Mouse (Mus musculus) right cerebral cortex, postnatal 4 days (tissue): ENCODE measurements around the gene Rnd3.

Experiments
- DNase-seq: peaks from one replicate; pipeline ENCODE4 v3.0.0-alpha.2; 2022

Gene Rnd3

DNA sequence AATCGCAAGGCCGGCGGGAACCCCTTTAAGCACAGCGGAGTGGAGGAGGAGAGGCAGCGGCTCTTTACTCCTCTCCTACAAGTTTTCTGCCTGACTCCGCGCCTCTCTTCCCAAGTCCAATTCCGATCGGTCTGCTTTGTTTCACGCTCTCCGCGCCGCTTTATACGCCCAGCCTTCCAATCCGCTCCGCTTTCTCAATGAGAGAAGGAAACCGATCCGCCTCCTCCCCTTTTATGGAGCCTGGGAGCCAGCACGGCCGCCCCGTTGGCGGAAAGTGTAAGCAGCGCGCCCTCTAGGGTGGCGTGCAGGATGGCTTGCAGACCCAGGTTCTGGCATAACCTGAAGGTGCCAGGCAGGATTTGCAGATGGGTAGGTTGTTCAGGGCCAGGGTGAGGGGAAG is at the start of gene Rnd3:
Rnd3 (minus strand) TSS at position 137 of the 400 bp plus-strand sequence.
- peak; percentile 96 for DNase-seq

DNA sequence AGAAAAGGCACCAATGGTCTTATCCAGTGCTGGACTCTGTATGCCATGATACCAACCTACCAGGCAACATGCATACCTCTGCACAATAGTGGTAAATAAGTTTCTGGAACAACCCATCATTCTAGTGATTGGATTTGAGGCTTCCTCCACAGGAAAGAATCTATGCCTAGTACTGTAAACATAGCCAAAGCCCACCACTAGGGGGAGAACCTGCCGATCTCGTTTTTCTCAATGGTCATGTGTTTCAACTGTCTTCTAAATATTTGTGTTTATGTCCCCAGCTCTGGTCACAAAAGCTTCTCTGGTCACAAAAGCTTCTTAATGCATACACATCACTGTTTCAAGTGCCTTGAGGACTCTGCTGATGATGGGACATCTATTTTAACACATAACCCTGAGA is 43.4 kb upstream of the Rnd3 start:
- no peak for DNase-seq

DNA sequence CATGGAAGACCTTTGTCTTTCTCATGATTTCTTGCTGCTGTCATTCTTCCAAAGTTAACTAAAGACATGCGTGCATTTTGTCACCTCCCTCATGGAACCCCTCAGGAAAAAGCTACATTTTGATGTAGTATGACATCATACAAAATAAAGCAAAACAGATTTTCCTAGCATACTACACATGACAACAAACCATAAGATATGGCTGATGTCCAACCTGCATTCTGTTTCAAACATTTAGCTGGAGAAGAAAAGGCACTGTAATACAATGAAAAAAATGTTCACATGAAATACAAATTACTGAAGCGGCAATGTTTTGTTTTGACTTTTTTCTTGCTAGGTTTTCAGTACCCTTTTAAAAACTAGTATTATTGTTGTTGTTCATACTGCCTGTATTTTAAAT is 36.9 kb upstream of the Rnd3 start:
- DNase-seq: no peak

DNA sequence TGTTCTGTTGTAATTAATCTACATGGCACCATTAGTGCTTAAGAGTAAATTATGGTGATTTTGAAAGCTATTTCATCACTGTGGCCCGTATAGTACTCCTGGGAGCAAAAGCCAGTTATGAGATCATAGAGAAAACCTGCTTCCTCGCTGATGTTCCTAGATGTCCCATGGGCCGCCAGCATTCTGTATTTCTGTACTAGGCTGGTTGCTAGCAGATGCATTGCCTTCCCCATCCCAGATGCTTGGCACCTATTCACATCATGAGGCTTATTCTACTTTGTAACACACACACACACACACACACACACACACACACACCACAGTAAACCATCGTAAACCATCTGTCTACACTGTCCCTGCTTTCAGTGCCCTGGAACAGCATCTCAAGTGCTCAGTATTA is 34.1 kb upstream of the Rnd3 start:
- no peak for DNase-seq

DNA sequence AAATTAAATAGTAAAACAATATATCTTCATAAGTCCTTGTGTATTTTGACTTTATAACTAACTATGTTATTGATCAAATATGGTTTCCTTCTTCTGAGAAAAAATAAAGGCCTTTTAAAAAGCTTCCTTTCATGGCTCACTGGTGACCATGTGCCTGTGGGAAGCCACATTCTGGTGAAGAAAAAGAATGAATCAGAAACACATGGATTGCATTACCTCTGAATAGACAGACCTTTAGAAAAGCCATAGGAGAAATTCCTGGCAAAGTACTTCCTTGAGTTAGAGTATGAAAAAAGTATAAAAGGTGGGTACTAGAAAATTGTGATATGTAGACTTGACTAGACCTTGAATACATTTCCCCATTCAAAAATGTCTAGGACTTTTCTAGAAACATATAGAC is 32.5 kb upstream of the Rnd3 start:
- DNase-seq: no peak

DNA sequence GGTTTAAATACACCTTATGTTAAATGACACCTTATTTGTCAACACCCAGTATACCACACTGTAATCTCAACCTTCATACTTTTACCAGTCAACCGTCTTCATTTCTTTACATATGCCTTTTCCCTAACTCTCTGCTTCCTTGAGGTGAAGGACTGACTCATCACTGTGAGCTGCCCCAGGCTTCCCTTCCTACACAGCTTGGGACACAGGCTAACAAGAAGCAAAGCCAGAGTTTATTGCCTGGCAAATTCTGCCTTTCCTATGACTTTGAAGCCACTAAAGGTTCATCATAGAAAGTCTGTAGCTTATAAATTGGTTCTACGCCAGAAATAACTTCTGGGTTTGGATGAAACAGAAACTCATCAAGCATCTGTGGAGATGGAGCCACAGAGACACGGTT is 30.2 kb upstream of the Rnd3 start:
- no peak for DNase-seq

DNA sequence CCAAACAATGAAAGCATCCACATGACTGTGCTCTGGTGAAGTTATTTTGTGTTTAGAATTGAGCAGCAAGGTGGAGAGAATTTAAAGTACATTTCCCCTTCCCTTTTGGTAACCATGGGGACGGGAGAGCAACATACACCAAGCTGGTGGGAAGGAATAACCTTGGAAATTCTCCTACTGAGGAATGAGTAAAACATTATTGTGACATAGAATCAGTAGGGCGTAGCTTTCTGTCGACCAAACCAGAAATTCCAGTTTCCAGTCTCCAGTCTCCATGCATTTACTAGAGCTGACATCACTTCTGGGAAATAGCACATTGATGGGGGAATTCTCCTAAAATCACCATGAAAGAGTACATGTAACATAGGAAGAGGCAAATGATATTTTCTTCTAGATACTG is 28.7 kb upstream of the Rnd3 start:
- no peak for DNase-seq

DNA sequence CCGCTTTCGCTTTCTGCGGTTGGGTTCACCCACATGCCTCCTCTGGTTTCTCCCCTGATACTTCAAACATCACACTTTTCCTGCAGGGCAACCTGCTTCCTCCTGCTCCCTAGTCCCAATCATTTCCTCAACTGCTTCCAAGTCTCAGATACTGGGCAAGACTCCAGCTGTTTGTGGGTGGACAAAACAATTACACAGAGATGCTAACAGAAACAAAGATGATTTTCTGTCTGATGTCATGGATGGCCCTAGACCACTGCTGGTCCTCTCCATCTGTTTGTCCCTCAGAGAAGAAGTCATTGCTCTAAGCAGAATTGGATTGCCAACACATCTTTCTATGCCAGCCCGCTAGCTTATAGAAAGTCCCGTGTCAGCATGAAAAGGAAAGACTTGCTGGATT is 26.4 kb upstream of the Rnd3 start:
- DNase-seq: no peak

DNA sequence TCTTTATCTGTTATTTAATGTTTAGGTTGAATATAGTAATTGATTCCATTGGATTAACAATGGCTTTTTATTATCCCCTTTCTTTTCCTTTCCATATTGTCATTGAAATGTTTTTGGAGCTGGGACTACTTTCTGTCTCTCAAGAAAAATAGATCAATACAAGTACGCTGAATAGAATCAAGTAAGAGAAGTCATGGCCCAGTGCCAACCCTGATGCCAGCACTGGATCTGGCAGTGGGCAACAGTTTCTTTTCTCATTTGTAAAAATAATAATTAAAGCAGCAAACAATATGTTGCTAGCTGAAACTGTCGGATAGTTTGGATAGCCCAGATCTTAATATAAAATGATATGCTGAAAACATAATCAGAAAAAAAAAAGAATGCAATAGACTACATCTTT is 12.2 kb upstream of the Rnd3 start:
- no peak for DNase-seq

DNA sequence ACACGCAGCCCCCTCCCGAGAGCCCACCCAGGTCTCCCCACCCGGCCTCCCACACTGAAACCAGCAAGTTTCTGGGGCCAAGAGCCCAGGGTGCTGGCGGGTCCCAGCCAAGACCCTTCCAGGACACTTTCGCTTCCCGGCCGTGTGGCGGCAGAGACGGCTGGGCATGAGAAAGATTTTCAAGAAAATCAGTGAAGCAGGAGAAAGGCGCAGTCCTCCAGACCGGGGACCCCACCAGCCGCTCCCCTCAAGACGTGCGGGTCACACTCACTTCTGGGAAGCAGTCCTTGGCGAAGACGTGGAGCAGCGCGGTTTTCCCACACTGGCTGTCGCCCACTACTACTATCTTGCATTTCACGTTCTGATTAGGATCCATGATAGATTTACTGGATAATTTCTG is 457 bp downstream of the Rnd3 start:
- DNase-seq: peak; percentile 50

DNA sequence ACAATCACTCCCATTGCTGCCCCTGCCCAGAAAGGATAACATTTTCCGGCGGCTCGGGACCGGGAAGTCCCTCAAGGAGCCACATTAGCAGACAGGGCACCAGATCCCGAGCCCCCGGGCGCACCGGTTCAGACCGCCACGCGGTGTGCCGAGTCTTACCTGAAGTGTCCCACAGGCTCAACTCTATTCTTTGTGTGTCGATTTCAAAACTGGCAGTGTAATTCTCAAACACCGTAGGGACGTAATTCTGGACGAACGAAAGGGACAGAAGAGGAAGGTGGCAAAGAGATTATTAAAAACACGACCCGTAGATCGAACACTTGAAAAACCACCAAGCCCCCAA is 875 bp downstream of the Rnd3 start:
- no peak for DNase-seq

DNA sequence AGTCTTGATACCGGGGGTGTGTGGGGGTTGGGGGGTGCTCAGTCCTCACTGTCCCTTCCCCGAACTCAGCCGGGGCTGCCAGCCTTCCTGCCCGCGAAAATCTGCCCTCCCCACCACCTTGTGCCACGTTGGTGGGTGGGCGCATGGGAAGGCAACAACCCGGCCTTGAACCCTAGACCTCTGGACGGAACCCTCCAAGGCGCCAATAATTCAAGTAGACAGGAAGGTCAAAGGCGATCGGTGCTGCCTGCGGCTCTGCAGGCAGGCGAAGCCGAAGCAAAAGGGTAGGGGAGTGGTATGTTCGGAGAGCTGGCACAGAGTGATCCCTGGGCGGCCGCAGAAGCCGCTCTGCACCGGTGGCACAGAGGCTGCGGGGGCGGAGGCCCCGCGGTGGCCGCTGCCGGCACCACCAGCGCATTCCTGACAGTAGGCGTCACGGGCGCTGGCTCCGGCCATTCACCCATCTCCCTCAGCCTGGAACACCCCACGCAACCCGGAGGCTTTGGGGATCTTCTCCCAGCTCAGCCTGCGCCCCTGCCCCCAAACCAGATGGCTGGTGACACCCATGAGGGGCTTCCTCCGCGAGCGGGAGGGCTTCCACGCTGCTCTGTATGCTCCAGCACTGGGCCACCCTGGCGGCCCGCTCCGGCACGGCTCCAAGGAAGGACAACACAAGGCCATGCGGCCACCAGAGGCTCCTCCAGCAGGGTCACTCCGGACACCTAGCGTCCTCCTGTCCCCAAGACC is 1.4 kb downstream of the Rnd3 start:
- DNase-seq: peak; percentile 71

DNA sequence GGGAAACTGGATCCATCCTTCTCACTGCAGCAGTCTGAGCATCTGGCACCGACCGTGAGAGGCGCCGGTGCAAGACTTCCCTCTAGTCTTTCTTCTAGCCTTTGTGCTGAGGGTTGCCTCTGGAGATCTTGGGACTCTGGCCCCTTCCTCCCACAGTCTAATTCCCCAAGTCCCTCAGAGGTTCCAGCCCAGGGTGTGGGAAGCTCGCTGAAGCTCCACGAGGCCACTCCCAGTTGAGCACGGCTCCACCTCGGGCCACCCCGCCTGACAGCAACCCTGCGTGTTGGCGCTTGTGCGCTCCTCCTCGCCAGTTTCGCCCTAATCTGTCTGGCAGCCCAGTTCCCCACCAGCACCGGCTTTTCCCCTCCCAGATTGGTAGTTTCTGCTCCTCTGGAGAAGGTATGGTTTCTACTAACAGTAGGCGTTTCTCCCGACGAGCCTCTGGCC is 2.0 kb downstream of the Rnd3 start:
- DNase-seq: peak; percentile 70

DNA sequence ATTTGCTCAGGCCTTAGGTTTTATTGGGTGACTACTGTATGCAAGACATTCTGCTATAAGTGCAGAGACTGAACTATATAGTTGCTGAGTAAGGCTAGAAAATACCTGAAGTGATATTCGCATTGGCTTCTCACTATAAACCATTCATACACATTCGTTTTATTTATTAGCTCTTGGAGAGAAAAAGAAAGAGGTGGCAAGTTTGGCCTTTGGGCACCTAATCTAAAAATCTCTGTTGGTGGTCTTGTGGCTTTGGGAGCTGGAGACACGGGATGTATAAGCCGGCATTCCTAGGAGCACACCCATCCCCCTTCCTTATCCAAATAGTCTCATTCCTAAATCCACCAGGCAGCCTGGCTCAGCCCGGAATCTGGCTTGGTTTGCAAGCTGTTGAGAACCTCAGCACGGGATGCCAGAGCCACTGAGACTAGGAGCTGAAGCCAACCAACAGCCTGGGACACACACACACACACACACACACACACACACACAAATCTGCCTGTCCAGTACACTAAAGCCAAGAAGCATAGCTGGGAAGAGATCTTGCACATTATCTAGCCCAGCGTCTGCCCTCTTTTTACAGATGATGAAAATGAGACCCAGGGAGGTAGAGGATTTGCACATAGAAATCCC is 3.0 kb downstream of the Rnd3 start:
- DNase-seq: peak; percentile 60

DNA sequence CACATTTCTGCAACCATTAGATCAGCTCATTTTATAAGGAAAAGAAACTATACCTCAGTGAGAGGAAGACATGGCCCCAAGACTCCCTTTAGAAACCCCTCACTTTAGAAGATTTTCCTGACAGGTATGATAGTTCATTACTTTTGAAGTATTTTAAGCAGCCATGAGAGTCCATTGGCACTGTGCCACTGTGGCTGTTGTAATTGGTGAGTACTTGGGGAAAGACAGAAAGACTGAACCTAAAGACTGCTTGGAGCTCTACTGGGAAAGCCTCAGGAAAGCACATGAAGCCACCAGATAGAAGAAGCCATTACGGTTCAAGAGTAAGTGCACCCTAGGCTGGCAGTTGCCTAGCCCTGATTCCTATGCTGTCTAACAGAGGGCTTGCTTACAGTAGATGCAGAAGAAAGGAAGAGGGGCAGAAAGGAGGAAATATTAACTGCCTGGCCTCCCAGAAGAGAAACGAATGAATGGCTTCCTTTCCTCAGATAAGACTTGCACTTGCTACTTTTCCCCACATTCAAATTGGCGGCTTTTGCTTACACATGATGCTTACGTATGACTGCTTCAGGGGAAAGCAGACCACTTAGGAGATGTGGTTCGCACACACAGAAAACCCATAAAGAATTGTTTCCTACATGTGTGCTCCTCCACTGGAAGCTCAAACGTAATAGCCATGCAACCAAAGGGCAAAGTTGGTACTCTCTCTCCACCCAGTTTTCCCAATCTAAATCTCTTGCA is 4.4 kb downstream of the Rnd3 start:
- DNase-seq: peak; percentile 12

DNA sequence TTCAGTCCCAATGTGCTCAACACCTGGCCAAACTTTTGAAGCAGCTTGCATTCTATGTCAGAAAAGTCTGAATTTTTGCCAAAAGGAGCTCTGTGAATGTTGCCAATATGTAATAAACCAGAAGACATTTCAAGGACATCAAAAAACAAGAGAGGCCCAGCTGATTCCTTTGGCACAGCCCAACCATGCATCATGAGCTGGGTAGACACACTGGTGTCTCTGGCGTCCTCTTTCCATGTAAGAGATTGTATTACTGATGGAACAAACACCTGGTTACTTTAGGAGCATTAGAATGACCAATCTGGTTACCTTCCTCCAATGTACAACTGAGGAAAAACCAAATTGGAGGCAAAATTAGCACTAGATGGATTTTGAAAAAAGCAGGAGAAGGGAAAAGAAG is 6.5 kb downstream of the Rnd3 start:
- DNase-seq: no peak

DNA sequence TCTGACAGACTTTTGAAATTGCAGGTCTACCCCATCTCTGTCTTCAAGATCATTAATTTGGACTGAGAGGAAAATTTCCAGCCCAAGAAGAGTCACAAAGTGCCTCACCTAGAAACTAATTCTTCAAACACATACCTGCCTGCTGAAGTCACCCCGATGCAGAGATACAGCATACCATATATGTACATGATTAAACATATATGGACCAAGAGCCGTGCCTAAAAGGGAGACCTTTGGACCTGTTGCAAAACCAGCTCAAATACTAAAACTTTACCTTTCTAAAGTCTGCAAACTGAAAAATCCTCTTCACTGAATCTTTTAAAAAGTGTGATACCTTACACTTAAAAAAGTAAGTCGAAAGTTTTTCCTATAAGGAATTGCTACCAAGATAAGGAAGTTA is 7.6 kb downstream of the Rnd3 start:
- DNase-seq: no peak

DNA sequence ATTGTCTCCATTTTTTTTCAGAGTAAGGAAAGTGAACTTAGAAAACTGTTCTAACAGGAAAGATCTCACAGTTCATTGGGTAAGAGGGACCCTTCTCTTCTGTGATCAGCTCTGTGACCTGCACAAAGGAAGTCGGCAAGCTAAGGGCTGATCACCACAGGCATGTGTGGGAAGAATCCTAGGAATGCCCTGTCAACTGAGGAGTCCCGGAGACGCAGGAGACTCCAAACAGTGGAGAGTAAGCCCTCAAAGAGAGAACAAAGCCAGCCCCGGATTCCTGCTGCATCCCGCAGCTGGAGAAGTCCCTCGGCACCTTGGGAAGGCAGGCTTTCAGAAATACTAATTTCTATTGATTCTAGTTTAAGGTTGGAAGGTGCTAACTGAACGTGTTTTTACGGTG is 8.4 kb downstream of the Rnd3 start:
- DNase-seq: no peak

DNA sequence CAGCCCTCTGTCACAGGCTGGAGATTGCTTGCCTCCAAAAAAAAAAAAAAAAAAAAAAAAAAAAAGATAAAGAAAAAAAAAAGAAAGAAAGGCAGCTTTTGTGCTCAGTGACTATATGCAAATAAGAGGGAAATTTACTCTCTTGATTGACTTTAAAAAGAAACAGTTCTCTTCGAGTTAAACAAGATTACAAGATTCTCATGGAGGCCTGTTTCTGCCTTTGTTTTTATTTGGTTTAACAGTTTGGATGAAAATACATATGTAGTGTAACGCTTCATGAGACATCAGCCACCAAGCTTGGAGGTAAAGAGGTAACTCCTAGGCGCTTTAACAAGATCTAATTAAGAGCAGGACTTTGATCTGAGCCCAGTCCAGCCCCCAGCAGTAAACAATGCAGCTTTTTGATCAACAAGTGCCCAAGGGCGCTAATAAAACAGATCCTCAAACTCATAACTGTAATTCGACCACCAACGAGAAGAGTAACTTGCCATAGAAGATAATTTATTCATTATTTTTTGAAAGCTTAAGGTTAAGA is 8.9 kb downstream of the Rnd3 start:
- no peak for DNase-seq

DNA sequence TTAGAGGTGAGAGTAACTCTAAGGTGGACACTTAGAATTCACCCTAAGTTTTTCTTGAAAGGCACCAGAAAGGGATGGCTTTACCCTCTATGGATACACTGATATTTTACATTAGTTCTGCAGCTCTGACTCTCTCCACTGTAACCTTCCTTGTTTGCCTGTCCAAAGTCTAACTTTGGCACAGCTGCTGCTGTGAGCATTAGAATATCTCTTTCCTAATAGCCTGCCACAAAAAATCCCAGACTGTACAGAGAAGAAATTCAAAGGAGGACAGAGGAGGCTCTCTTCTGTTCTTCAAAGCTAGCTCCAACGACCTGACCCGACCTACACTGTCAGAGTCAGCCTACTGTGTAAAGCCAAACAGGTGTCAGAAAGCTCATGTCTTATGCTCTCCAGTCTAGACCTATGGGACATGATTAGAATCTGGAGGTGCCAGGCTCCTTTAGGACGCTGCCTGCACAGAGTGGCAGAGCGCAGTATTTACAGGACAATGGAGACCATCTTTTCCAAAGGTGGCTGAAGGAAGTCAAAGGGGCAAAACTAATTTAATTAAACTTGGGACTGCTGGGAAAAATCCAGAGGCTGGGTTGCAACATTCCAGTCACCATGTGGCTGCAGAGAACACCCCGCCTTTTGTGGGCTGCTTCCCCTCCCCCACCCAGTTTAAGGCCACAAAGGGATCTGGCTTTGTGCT is 9.5 kb downstream of the Rnd3 start:
- no peak for DNase-seq

DNA sequence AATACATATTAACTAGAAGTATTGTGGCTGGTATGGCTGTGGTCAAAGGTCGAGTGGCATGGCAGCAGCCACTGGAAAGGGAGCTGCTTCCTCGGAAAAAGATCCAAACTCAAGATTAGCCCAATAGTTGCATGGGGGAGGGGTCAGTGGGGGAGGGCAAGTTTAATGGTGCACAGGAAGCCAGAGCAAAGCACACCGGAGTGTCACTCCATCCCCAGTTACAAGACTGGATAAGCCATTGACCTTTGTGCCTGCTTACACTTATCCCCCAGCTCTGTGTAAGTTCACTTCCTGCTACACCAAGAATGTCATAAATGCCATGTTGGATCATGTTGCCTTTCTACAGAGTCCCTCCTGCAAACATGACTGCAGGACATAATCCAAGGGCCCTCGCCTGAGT is 11.2 kb downstream of the Rnd3 start:
- no peak for DNase-seq

DNA sequence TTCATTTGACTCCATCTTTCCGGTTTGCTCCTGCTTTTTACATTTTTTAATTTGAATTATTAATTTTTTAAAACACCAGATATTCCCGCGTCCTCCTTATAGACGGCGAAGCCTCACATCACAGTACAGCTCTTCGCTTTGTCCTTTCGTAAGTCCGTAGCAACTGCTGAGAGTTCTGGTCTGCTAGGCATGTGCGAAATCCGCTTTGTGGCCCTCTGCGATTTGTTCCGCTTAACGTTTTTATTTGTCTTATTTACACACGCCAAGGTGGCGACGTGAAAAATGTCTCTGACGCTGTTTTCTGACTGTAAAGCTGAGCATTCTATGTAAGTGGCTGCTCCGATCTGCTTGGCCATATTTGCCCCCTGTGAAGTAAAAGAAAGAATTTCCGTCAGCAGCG is 16.7 kb downstream of the Rnd3 start:
- DNase-seq: no peak

DNA sequence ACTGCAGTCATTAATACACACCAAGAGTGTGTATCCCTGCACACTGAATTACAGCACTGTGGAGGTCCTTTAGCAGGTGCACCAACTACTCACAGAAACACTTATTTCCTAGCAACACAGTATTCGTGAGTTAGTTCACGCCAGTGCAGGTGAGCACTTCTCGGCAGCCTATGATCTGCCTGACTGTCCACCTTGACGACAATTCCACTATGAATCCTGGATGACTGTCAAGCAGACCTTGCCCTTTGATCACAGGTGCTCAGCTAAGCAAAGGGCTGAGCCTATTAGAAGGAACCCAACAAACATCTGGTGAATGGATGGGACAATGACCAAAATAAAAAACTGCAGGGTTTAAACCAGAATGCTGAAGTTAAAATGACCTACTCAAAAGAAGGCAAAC is 20.8 kb downstream of the Rnd3 start:
- DNase-seq: no peak
